Mouse (Mus musculus): ENCODE measurements around the gene Slc30a10.
A peak's percentile ranks its signal among the peaks of the same experiment; 100 is the strongest.

Slc30a10 gene

GRCm38 (mm10) chr1:185454575-185454954 is at the start of gene Slc30a10:
Slc30a10 (plus strand) TSS chr1:185454848.
- no peak for DNase-seq (ENCODE audit: low read depth)

- no peak for DNase-seq (ENCODE audit: low read depth)
Measured at GRCm38 (mm10) chr1:185405921-185406320, 48.7 kb upstream of the Slc30a10 start.

- peak; percentile 18 for DNase-seq (ENCODE audit: low read depth)
Measured at GRCm38 (mm10) chr1:185409831-185410230, 44.8 kb upstream of the Slc30a10 start.

- no peak for DNase-seq (ENCODE audit: low read depth)
Measured at GRCm38 (mm10) chr1:185418011-185418410, 36.6 kb upstream of the Slc30a10 start.

GRCm38 (mm10) chr1:185419805-185420204 is 34.8 kb upstream of the Slc30a10 start:
- DNase-seq (ENCODE audit: low read depth): no peak

- no peak for DNase-seq (ENCODE audit: low read depth)
Measured at GRCm38 (mm10) chr1:185420776-185421175, 33.9 kb upstream of the Slc30a10 start.

GRCm38 (mm10) chr1:185426583-185426982 is 28.1 kb upstream of the Slc30a10 start:
- DNase-seq (ENCODE audit: low read depth): no peak

GRCm38 (mm10) chr1:185430488-185430887 is 24.2 kb upstream of the Slc30a10 start:
- no peak for DNase-seq (ENCODE audit: low read depth)

- no peak for DNase-seq (ENCODE audit: low read depth)
Measured at GRCm38 (mm10) chr1:185431245-185431997, 23.2 kb upstream of the Slc30a10 start.

- no peak for DNase-seq (ENCODE audit: low read depth)
Measured at GRCm38 (mm10) chr1:185431998-185432317, 22.7 kb upstream of the Slc30a10 start.

GRCm38 (mm10) chr1:185433112-185433511 is 21.5 kb upstream of the Slc30a10 start:
- DNase-seq (ENCODE audit: low read depth): no peak

- DNase-seq (ENCODE audit: low read depth): peak; percentile 25
Measured at GRCm38 (mm10) chr1:185438841-185439580, 15.6 kb upstream of the Slc30a10 start.

- no peak for DNase-seq (ENCODE audit: low read depth)
Measured at GRCm38 (mm10) chr1:185441703-185442472, 12.8 kb upstream of the Slc30a10 start.

GRCm38 (mm10) chr1:185448936-185449335 is 5.7 kb upstream of the Slc30a10 start:
- no peak for DNase-seq (ENCODE audit: low read depth)

- no peak for DNase-seq (ENCODE audit: low read depth)
Measured at GRCm38 (mm10) chr1:185449727-185450126, 4.9 kb upstream of the Slc30a10 start.

- no peak for DNase-seq (ENCODE audit: low read depth)
Measured at GRCm38 (mm10) chr1:185451077-185451476, 3.6 kb upstream of the Slc30a10 start.

- DNase-seq (ENCODE audit: low read depth): no peak
Measured at GRCm38 (mm10) chr1:185451495-185451894, 3.2 kb upstream of the Slc30a10 start.

GRCm38 (mm10) chr1:185452461-185452860 is 2.2 kb upstream of the Slc30a10 start:
- no peak for DNase-seq (ENCODE audit: low read depth)

- no peak for DNase-seq (ENCODE audit: low read depth)
Measured at GRCm38 (mm10) chr1:185454144-185454543, 504 bp upstream of the Slc30a10 start.

GRCm38 (mm10) chr1:185454955-185455701 is 480 bp downstream of the Slc30a10 start:
- no peak for DNase-seq (ENCODE audit: low read depth)

- DNase-seq (ENCODE audit: low read depth): no peak
Measured at GRCm38 (mm10) chr1:185456327-185456726, 1.7 kb downstream of the Slc30a10 start.

GRCm38 (mm10) chr1:185460096-185460495 is 5.4 kb downstream of the Slc30a10 start:
- no peak for DNase-seq (ENCODE audit: low read depth)

All from NIH3T3 (cell line).